Mouse (Mus musculus) kidney, embryonic 14.5 days (tissue): ENCODE results near the gene Ift122. TPM values are rescaled to one million over a fixed set of nuclear protein-coding genes. Genes with fewer than 3 reads are reported as not detected.

ENCODE experiments used
- ATAC-seq: fragments of 200-750 bp; cut with Nextera tagmentation; 2 replicates; pipeline ENCODE4 v1.8.0; 2017; ENCODE audit warnings: moderate number of reproducible peaks, mild to moderate bottlenecking, moderate TSS enrichment, moderate library complexity; ENCODE audit not compliant: low FRiP score, low TSS enrichment
- H3K27ac ChIP-seq: fragments of 300-500 bp; sonication (generic); 2 replicates; pipeline ENCODE4 v1.5.1; 2014; ENCODE audit warnings: low read depth, mild to moderate bottlenecking, low read length, moderate library complexity, mixed read lengths
- H3K27me3 ChIP-seq: fragments of 300-500 bp; sonication (generic); 2 replicates; pipeline ENCODE4 v1.6.1; 2014; ENCODE audit warnings: mild to moderate bottlenecking, low read length; ENCODE audit not compliant: control insufficient read depth, insufficient read depth
- H3K36me3 ChIP-seq: fragments of 300-500 bp; sonication (generic); 2 replicates; pipeline ENCODE4 v1.6.1; 2014; ENCODE audit warnings: low read length, mixed read lengths; ENCODE audit not compliant: control insufficient read depth, insufficient read depth
- H3K4me1 ChIP-seq: fragments of 300-500 bp; sonication (generic); 2 replicates; pipeline ENCODE4 v1.6.1; 2014; ENCODE audit warnings: low read length, mixed read lengths; ENCODE audit not compliant: control insufficient read depth, insufficient read depth
- H3K4me2 ChIP-seq: fragments of 300-500 bp; sonication (generic); replicated peaks from 2 replicates; pipeline ENCODE4 v1.6.1; 2014; ENCODE audit warnings: low read depth, mild to moderate bottlenecking, low read length
- H3K4me3 ChIP-seq: fragments of 300-500 bp; sonication (generic); 2 replicates; pipeline ENCODE4 v1.5.1; 2014; ENCODE audit warnings: mild to moderate bottlenecking, low read length
- H3K9ac ChIP-seq: fragments of 300-500 bp; sonication (generic); 2 replicates; pipeline ENCODE4 v1.6.1; 2014; ENCODE audit warnings: low read depth, mild to moderate bottlenecking, low read length, moderate library complexity
- H3K9me3 ChIP-seq: fragments of 300-500 bp; sonication (generic); 2 replicates; pipeline ENCODE4 v1.6.1; 2016; ENCODE audit warnings: low read length; ENCODE audit not compliant: control insufficient read depth
- WGBS: fragments of 180-500 bp; shearing (Covaris S2); extraction: QIAGEN DNeasy Blood & Tissue Kit; methylation state at CpG from one replicate; pipeline ENCODE4 v1.1.7; 2014; 5-methylcytosine and 5-hydroxymethylcytosine counted together
- polyA plus RNA-seq: library from polyadenylated mRNA; unstranded; fragments of >200 nt; fragmentation: Nextera tagmentation; extraction: Ambion mirVana; gene quantifications from 2 replicates; pipeline ENCODE4 v1.2.1, GENCODE M21; 2014

Gene Ift122
- polyA plus RNA-seq, 1 experiment from 2014 or later, result 33.3 TPM

DNA sequence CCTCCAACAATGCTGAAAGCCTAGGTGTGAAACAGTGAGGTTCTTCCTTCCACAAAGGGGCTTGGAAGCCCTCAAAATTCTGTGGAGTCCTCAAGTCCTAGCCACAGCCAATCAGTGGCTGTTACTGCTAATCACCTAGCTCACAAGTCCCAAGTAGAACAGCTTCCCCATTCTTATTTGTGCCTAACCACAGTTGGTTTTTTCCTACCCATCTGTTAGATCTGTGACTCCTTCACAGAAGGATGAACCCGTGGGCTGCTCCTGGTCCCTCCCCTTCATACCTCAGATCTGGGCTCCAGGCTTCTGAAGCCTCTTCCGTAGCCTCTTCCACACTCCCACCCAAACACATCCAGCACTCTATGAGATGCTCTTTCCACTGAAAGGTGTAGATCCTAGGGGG is 53.6 kb downstream of the Ift122 start:
- Histone ChIP-seq H3K27ac (no peak overlapping the region), H3K9ac (no peak overlapping the region), H3K9me3 (no peaks in the 10 kb centered on the region), H3K27me3 (no peaks in the 10 kb centered on the region), H3K36me3 (peaks cover 13% of the 10 kb centered on the region; the same call in 1 of the 2 replicates), H3K4me3 (no peak overlapping the region), H3K4me2 (no peak overlapping the region), H3K4me1 (peaks cover 14% of the 10 kb centered on the region; the same call in 1 of the 2 replicates)
- ATAC-seq, result no peak
- 53% methylated on average over 2 of the region's 2 CpGs for WGBS

DNA sequence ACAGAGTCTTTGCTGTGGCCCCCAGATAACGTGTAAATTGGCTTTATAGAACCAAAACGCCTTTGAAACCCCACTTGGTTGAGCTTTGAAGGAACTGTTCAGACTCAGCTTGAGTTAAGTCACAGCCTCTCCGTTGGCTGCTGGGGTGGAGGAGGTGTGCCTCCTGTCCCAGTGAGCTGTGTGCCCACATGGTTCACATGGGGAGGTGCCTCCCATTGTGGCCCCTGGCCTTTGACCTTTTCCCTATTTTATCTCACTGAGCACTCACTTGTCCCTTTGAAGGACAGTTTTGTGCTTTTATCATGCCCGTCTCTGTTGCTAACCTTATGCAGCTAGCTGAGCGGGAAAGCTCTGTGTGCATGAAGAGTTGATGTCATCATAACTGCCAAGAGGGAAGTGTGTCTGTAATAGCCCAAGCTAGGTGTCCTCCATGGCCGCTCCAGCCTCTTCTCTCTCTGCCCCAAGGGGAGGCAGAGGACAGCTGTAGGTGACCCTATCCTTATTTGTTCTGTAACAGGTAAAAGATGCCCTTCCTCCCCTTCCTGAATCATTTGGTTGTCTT is 55.2 kb downstream of the Ift122 start:
- 57% methylated on average over 6 of the region's 6 CpGs for WGBS
- no peak for ATAC-seq

DNA sequence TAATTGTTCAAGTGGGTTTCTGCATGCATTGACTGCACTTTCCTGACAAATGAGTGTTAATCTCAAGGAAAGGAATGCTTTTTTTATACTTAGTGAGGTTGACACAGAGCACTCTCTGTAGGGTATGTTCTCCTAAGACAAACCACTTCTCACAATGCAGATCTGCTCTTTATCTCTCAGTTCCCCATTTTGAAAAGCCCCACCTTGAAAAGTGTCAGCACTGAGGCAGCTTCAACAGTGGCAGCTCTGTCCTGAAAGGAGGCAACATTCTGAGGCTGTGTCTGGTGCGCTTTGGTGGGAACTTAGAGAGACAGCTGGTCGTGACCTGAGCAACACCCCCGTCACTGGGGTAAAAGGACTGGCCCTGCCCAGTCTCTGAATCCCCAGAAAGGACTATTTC is 55.8 kb downstream of the Ift122 start:
- WGBS, result 58% methylated on average over 3 of the region's 3 CpGs
- no peak overlapping the region for H3K27ac ChIP-seq
- no peak overlapping the region for H3K9ac ChIP-seq

More for the DNA sequence above, 55.2 kb downstream of the Ift122 start:
- no peak overlapping the region; the same call in 1 of the 2 replicates for H3K27ac ChIP-seq
- no peak overlapping the region for H3K9ac ChIP-seq
- no peaks in the 10 kb centered on the region for H3K27me3 ChIP-seq
- peaks cover 14% of the 10 kb centered on the region; the same call in 1 of the 2 replicates for H3K4me1 ChIP-seq
- H3K4me3 ChIP-seq, result no peak overlapping the region
- peaks cover 10% of the 10 kb centered on the region; the same call in 1 of the 2 replicates for H3K36me3 ChIP-seq
- H3K9me3 ChIP-seq, result no peaks in the 10 kb centered on the region
- no peak overlapping the region for H3K4me2 ChIP-seq

DNA sequence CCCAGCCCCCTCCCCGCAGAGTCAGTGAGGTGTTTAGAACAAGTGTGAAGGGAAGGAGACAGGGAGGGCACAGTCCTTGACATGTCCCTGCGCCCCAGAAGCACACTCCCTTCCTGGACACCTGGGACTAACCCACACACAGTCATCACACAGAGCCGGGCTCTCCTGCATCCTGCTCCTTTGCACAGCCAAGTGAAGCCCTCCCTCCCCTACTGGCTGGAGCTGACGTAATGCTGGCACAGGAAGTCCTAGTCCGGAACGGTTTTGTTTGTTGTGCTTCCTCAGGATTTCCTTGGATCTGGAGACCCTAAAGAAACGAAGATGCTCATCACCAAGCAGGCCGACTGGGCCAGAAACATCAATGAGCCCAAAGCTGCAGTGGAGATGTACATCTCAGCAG is 56.7 kb downstream of the Ift122 start:
- Histone ChIP-seq H3K4me1 (peaks cover 22% of the 10 kb centered on the region), H3K27ac (peak overlapping the region; percentile 38; the same call in 1 of the 2 replicates), H3K4me3 (no peak overlapping the region), H3K27me3 (no peaks in the 10 kb centered on the region), H3K9me3 (no peaks in the 10 kb centered on the region), H3K4me2 (no peak overlapping the region), H3K36me3 (peaks cover 6% of the 10 kb centered on the region; the same call in 1 of the 2 replicates), H3K9ac (no peak overlapping the region)
- peak; percentile 78 for ATAC-seq
- 50% methylated on average over 8 of the region's 8 CpGs for WGBS

More for the DNA sequence above, 55.8 kb downstream of the Ift122 start:
- no peak overlapping the region for H3K4me2 ChIP-seq
- no peak for ATAC-seq
- no peak overlapping the region for H3K4me3 ChIP-seq
- peaks cover 6% of the 10 kb centered on the region; the same call in 1 of the 2 replicates for H3K36me3 ChIP-seq
- no peaks in the 10 kb centered on the region for H3K9me3 ChIP-seq
- no peaks in the 10 kb centered on the region for H3K27me3 ChIP-seq
- peaks cover 18% of the 10 kb centered on the region for H3K4me1 ChIP-seq

DNA sequence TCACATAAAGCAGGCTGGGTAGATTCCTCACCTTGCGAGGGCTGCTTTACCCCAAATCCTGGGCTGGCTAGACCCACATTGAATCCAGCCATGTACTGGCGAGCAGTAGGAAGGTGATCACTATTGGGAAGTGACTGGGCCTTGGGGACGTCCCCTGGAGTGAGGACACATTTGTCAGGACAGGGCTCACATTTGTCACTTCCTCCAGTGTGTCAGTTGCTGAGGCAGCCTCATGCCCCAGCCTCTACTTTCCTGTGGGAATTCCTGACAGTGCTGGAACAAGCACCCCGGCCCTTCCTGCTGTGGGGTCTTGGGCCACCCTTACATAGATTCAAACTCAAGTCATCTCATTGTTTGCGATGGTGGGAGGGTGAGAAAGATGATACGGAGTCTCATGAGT is 58.5 kb downstream of the Ift122 start:
- no peak for ATAC-seq
- H3K27ac ChIP-seq, result no peak overlapping the region
- H3K9me3 ChIP-seq, result no peaks in the 10 kb centered on the region
- 79% methylated on average over 6 of the region's 6 CpGs for WGBS
- no peak overlapping the region for H3K9ac ChIP-seq
- H3K4me2 ChIP-seq, result no peak overlapping the region
- H3K4me1 ChIP-seq, result peaks cover 39% of the 10 kb centered on the region
- 0 out of 2 replicates have a peak, but pooled peaks cover 5% of the 10 kb centered on the region for H3K36me3 ChIP-seq
- no peaks in the 10 kb centered on the region for H3K27me3 ChIP-seq
- H3K4me3 ChIP-seq, result no peak overlapping the region

DNA sequence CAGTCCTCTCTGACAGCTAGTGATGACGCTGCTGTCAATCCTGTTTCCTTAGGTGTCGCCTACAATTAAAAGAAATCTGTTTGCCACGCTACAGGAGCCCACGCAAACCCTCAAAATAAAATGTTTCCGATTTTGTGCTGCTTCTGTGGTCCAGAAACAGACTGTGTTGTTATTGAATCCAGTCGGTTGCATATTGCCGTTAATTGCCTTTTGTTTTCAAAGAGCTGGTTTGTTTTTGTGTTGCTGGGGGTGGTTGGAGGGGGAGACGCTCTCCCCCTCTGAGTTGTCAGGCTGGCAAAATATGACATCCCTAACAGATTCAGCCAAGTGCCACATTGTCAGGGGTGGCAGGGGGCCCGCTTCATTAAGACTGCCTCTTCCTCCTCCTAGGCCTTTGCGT is 60.2 kb downstream of the Ift122 start:
- Histone ChIP-seq H3K9me3 (no peaks in the 10 kb centered on the region), H3K4me3 (no peak overlapping the region), H3K36me3 (peaks cover 5% of the 10 kb centered on the region; the same call in 1 of the 2 replicates), H3K27ac (no peak overlapping the region), H3K27me3 (no peaks in the 10 kb centered on the region), H3K9ac (no peak overlapping the region), H3K4me1 (peaks cover 35% of the 10 kb centered on the region), H3K4me2 (no peak overlapping the region)
- no peak for ATAC-seq
- WGBS, result 77% methylated on average over 10 of the region's 10 CpGs

DNA sequence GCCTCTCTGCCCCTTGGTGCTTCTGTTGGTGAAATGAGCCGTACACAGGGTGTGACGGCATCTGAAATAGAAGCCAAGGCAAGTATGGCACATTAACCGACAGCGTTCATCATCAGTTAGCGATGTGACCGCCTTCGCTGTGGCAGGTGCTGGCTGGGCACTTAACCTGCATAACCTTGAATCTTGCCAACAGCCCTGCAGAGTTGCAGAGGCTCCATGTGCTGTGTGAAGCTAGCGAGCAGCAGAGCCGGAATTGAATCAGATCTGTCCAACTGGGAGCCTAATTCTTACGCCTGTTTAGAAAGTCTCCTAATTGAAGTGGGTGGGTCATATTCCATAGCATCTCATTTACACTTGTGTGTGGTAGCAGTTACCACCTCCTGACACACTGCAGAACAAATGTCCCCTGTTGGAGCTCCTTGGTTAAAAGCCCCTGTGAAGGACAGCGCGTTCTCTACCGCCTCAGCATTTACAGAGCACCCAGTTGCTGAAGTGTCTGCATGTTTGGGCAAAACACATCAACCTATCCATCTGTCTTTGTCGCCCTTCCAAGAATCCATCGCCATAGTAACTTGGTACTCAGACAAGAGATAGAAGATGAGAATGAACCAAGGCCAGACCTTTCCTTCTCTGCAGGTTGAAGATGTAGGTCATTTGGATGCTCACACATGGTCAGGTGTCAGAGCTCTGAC is 61.4 kb downstream of the Ift122 start:
- 66% methylated on average over 15 of the region's 15 CpGs for WGBS
- Histone ChIP-seq H3K9ac (no peak overlapping the region), H3K27me3 (no peaks in the 10 kb centered on the region), H3K4me2 (no peak overlapping the region), H3K36me3 (peaks cover 5% of the 10 kb centered on the region; the same call in 1 of the 2 replicates), H3K4me3 (no peak overlapping the region), H3K27ac (no peak overlapping the region), H3K4me1 (peaks cover 30% of the 10 kb centered on the region), H3K9me3 (no peaks in the 10 kb centered on the region)
- ATAC-seq, result no peak

DNA sequence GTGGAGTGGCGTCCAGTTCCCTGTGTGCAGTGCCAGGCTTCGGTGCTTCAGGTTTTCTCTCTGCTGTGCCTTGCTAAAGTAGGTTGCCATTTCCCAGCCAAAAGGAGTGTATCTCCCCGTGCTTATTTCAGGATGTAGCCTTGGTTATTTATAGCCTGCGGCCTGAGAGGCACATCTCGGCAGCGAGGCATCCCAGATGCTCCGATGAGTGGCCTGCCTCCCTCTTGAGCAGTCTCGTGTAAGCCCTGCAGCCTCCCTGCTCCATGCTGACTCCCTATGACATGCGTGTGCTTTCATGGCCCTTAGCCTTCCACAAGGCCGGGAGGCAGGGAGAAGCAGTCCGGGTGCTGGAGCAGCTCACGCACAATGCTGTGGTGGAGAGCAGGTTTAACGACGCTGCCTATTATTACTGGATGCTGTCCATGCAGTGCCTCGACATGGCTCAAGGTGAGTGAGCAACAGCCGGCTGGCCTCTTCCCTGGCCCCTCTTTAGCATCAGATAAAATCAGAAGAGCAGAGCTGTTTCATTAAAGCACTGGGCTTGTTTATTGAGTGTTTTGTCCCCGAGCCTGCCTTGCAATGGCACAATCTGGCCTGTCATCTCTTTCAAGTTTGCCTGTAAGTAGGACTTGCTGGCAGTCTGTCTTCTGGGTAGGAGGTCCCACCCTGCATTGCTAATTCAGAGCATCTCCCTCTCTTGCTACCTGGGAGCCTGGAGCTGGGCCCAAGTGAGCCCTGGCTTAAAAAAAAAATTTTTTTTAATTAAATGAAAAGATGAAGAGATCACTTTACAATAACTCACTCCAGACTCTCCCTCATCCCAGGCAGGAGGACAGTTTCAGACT is 62.6 kb downstream of the Ift122 start:
- no peak overlapping the region for H3K27ac ChIP-seq
- H3K9me3 ChIP-seq, result no peaks in the 10 kb centered on the region
- H3K4me2 ChIP-seq, result no peak overlapping the region
- peaks cover 27% of the 10 kb centered on the region for H3K4me1 ChIP-seq
- no peak overlapping the region for H3K4me3 ChIP-seq
- WGBS, result 26% methylated on average over 17 of the region's 17 CpGs
- ATAC-seq, result peak; percentile 22; the same call in 1 of the 2 replicates
- H3K36me3 ChIP-seq, result peaks cover 5% of the 10 kb centered on the region; the same call in 1 of the 2 replicates
- no peaks in the 10 kb centered on the region for H3K27me3 ChIP-seq
- peak overlapping the region; percentile 34; the same call in 1 of the 2 replicates for H3K9ac ChIP-seq
